Mouse (Mus musculus) heart, embryonic 15.5 days (tissue): ENCODE data around the gene Rassf3. TPM values are rescaled to one million over a fixed set of nuclear protein-coding genes. Genes with fewer than 3 reads are reported as not detected.

Experiments used
- ATAC-seq: fragments of 200-750 bp; cut with Nextera tagmentation; replicated peaks from 2 replicates; pipeline ENCODE4 v1.8.0; 2017; ENCODE audit warnings: low read depth, moderate TSS enrichment; ENCODE audit not compliant: insufficient number of reproducible peaks, insufficient read depth, low FRiP score
- H3K27ac ChIP-seq: fragments of 300-500 bp; sonication (generic); 2 replicates; pipeline ENCODE4 v1.5.1; 2015; ENCODE audit warnings: mild to moderate bottlenecking, inconsistent platforms
- H3K27me3 ChIP-seq: fragments of 300-500 bp; sonication (generic); 2 replicates; pipeline ENCODE4 v1.6.1; 2015; ENCODE audit warnings: inconsistent platforms
- H3K36me3 ChIP-seq: fragments of 300-500 bp; sonication (generic); 2 replicates; pipeline ENCODE4 v1.6.1; 2015; ENCODE audit warnings: mild to moderate bottlenecking, inconsistent platforms
- H3K4me1 ChIP-seq: fragments of 300-500 bp; sonication (generic); replicated peaks from 2 replicates; pipeline ENCODE4 v1.6.1; 2015; ENCODE audit warnings: inconsistent platforms
- H3K4me2 ChIP-seq: fragments of 300-500 bp; sonication (generic); 2 replicates; pipeline ENCODE4 v1.6.1; 2015; ENCODE audit warnings: inconsistent platforms, mild to moderate bottlenecking, moderate library complexity
- H3K4me3 ChIP-seq: fragments of 300-500 bp; sonication (generic); 2 replicates; pipeline ENCODE4 v1.5.1; 2015; ENCODE audit warnings: mild to moderate bottlenecking, inconsistent platforms
- H3K9ac ChIP-seq: fragments of 300-500 bp; sonication (generic); 2 replicates; pipeline ENCODE4 v1.6.1; 2015; ENCODE audit warnings: mild to moderate bottlenecking, inconsistent platforms
- H3K9me3 ChIP-seq: fragments of 300-500 bp; sonication (generic); replicated peaks from 2 replicates; pipeline ENCODE4 v1.6.1; 2016; ENCODE audit warnings: inconsistent platforms
- WGBS: fragments of 180-500 bp; shearing (Covaris S2); methylation state at CpG from one replicate; pipeline ENCODE4 v1.1.7; 2015; ENCODE audit warnings: mixed read lengths; 5-methylcytosine and 5-hydroxymethylcytosine counted together
- polyA plus RNA-seq: library from polyadenylated mRNA; unstranded; fragments of >200 nt; fragmentation: Nextera tagmentation; extraction: Ambion mirVana; gene quantifications from 2 replicates; pipeline ENCODE4 v1.2.1, GENCODE M21; 2015

Gene Rassf3
- polyA plus RNA-seq, 1 experiment from 2014 or later: 22.2 TPM

GRCm38 (mm10) chr10:121459124-121459853, 16.9 kb downstream of the Rassf3 start:
- no peak for ATAC-seq
- H3K4me3 ChIP-seq: no peak overlapping the region
- no peak overlapping the region for H3K27ac ChIP-seq
- 73% methylated on average over 19 of the region's 19 CpGs for WGBS
- H3K4me1 ChIP-seq: peaks cover 64% of the 10 kb centered on the region
- H3K27me3 ChIP-seq: no peaks in the 10 kb centered on the region
- no peak overlapping the region for H3K9ac ChIP-seq
- H3K9me3 ChIP-seq: no peaks in the 10 kb centered on the region
- no peaks in the 10 kb centered on the region for H3K36me3 ChIP-seq
- H3K4me2 ChIP-seq: no peak overlapping the region

GRCm38 (mm10) chr10:121458408-121458807, 17.7 kb downstream of the Rassf3 start:
- Histone ChIP-seq H3K4me1 (peaks cover 64% of the 10 kb centered on the region), H3K9ac (no peak overlapping the region), H3K4me3 (no peak overlapping the region), H3K4me2 (no peak overlapping the region), H3K36me3 (no peaks in the 10 kb centered on the region), H3K27ac (no peak overlapping the region), H3K27me3 (no peaks in the 10 kb centered on the region), H3K9me3 (no peaks in the 10 kb centered on the region)
- ATAC-seq: no peak
- 76% methylated on average over 9 of the region's 9 CpGs for WGBS

- H3K4me2 ChIP-seq: no peak overlapping the region
- H3K27ac ChIP-seq: no peak overlapping the region
- no peak overlapping the region for H3K4me3 ChIP-seq
- 75% methylated on average over 3 of the region's 3 CpGs for WGBS
- no peak for ATAC-seq
- H3K9me3 ChIP-seq: no peaks in the 10 kb centered on the region
- no peaks in the 10 kb centered on the region for H3K27me3 ChIP-seq
- H3K36me3 ChIP-seq: no peaks in the 10 kb centered on the region
- H3K9ac ChIP-seq: no peak overlapping the region
- peaks cover 59% of the 10 kb centered on the region for H3K4me1 ChIP-seq
These were observed 18.8 kb downstream of the Rassf3 start for GRCm38 (mm10) chr10:121457381-121457780.

GRCm38 (mm10) chr10:121455517-121455916, 20.6 kb downstream of the Rassf3 start:
- Histone ChIP-seq H3K27ac (no peak overlapping the region), H3K4me2 (no peak overlapping the region), H3K36me3 (no peaks in the 10 kb centered on the region), H3K9me3 (no peaks in the 10 kb centered on the region), H3K9ac (no peak overlapping the region), H3K4me3 (no peak overlapping the region), H3K27me3 (no peaks in the 10 kb centered on the region), H3K4me1 (peaks cover 43% of the 10 kb centered on the region)
- ATAC-seq: no peak
- WGBS: 81% methylated on average over 3 of the region's 3 CpGs

GRCm38 (mm10) chr10:121454708-121455475, 21.3 kb downstream of the Rassf3 start:
- Histone ChIP-seq H3K4me3 (no peak overlapping the region), H3K27me3 (no peaks in the 10 kb centered on the region), H3K4me1 (peaks cover 41% of the 10 kb centered on the region), H3K4me2 (no peak overlapping the region), H3K36me3 (no peaks in the 10 kb centered on the region), H3K9ac (no peak overlapping the region), H3K27ac (peak overlapping the region; percentile 12; the same call in 1 of the 2 replicates), H3K9me3 (no peaks in the 10 kb centered on the region)
- ATAC-seq: no peak
- 66% methylated on average over 6 of the region's 6 CpGs for WGBS

GRCm38 (mm10) chr10:121454033-121454432, 22.1 kb downstream of the Rassf3 start:
- H3K9me3 ChIP-seq: no peaks in the 10 kb centered on the region
- H3K9ac ChIP-seq: no peak overlapping the region
- H3K27me3 ChIP-seq: no peaks in the 10 kb centered on the region
- peaks cover 33% of the 10 kb centered on the region for H3K4me1 ChIP-seq
- WGBS: 78% methylated on average over 8 of the region's 8 CpGs
- H3K4me3 ChIP-seq: no peak overlapping the region
- H3K4me2 ChIP-seq: no peak overlapping the region
- no peak for ATAC-seq
- H3K36me3 ChIP-seq: no peaks in the 10 kb centered on the region
- H3K27ac ChIP-seq: no peak overlapping the region

- no peaks in the 10 kb centered on the region for H3K9me3 ChIP-seq
- H3K36me3 ChIP-seq: no peaks in the 10 kb centered on the region
- H3K27ac ChIP-seq: no peak overlapping the region
- no peaks in the 10 kb centered on the region for H3K27me3 ChIP-seq
- H3K4me3 ChIP-seq: no peak overlapping the region
- H3K9ac ChIP-seq: no peak overlapping the region
- H3K4me1 ChIP-seq: peaks cover 32% of the 10 kb centered on the region
- no peak for ATAC-seq
- no peak overlapping the region for H3K4me2 ChIP-seq
- 87% methylated on average over 8 of the region's 8 CpGs for WGBS
These were observed 30.3 kb downstream of the Rassf3 start for GRCm38 (mm10) chr10:121445808-121446207.

- H3K27ac ChIP-seq: no peak overlapping the region
- H3K4me1 ChIP-seq: peaks cover 47% of the 10 kb centered on the region
- no peak overlapping the region for H3K4me3 ChIP-seq
- H3K9ac ChIP-seq: no peak overlapping the region
- WGBS: 91% methylated on average over 7 of the region's 7 CpGs
- no peaks in the 10 kb centered on the region for H3K9me3 ChIP-seq
- H3K4me2 ChIP-seq: no peak overlapping the region
- no peaks in the 10 kb centered on the region for H3K36me3 ChIP-seq
- no peaks in the 10 kb centered on the region for H3K27me3 ChIP-seq
- ATAC-seq: no peak
These were observed 31.9 kb downstream of the Rassf3 start for GRCm38 (mm10) chr10:121444198-121444597.

- H3K9ac ChIP-seq: no peak overlapping the region
- no peak overlapping the region for H3K4me2 ChIP-seq
- no peak overlapping the region for H3K4me3 ChIP-seq
- H3K36me3 ChIP-seq: no peaks in the 10 kb centered on the region
- H3K27ac ChIP-seq: no peak overlapping the region
- H3K27me3 ChIP-seq: no peaks in the 10 kb centered on the region
- no peak for ATAC-seq
- no peaks in the 10 kb centered on the region for H3K9me3 ChIP-seq
- H3K4me1 ChIP-seq: peaks cover 50% of the 10 kb centered on the region
- 82% methylated on average over 9 of the region's 9 CpGs for WGBS
These were observed 32.4 kb downstream of the Rassf3 start for GRCm38 (mm10) chr10:121443791-121444190.

GRCm38 (mm10) chr10:121439310-121439731, 36.8 kb downstream of the Rassf3 start:
- Histone ChIP-seq H3K4me3 (no peak overlapping the region), H3K27me3 (no peaks in the 10 kb centered on the region), H3K36me3 (no peaks in the 10 kb centered on the region), H3K27ac (peak overlapping the region; percentile 62), H3K9me3 (no peaks in the 10 kb centered on the region), H3K4me2 (no peak overlapping the region), H3K4me1 (peaks cover 71% of the 10 kb centered on the region), H3K9ac (no peak overlapping the region)
- WGBS: 39% methylated on average over 12 of the region's 12 CpGs
- ATAC-seq: no peak

- H3K9ac ChIP-seq: no peak overlapping the region
- WGBS: 60% methylated on average over 8 of the region's 8 CpGs
- H3K27ac ChIP-seq: no peak overlapping the region
- H3K36me3 ChIP-seq: no peaks in the 10 kb centered on the region
- H3K9me3 ChIP-seq: no peaks in the 10 kb centered on the region
- no peak for ATAC-seq
- no peaks in the 10 kb centered on the region for H3K27me3 ChIP-seq
- no peak overlapping the region for H3K4me2 ChIP-seq
- no peak overlapping the region for H3K4me3 ChIP-seq
- H3K4me1 ChIP-seq: peaks cover 76% of the 10 kb centered on the region
These were observed 38.0 kb downstream of the Rassf3 start for GRCm38 (mm10) chr10:121438109-121438508.
